Comparison of ENCODE assay signal across 9 mouse cellular contexts in the genomic region with DNA sequence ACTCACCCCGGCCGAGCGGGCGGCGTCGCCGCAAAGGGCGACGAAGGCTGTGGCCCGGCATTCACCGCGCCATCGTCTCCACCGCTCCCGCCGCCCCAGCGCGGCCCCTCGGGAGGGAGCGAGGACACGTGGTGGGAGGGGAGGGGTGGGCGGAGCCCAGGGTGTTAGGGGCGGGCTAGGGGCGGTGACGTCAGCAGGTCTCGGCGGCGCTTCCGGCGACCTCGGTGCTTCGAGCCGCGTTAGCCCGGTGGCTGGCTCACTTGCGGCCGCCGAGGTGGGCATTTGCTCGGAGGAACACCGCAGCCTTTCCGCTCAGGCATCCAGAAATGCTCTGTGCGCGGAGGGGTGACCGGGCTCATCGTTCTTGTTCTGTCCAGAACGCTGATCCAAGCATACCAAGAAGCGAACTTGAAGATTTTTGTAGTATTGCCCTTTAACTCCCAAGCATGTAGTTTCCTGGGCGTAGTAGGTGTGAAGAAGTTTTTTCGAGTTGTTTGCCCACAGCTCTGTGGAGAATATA. TPM values are rescaled to one million over a fixed set of nuclear protein-coding genes. Genes with fewer than 3 reads are reported as not detected.
DNase-seq lines count a peak whose midpoint lies in the region; ATAC-seq and TF ChIP-seq lines count a peak whose summit lies in the region.
"Had no signal": no experiment of that assay in that cellular context is flagged by ENCODE, and none has a peak within 500 bp of the region (broad histone marks: within the 10 kb centered on the region; RNA-seq: fewer than 3 reads in every experiment).

Gene Pogk (minus strand): TSS at position 163 of the 520 bp plus-strand sequence.

- H3K79me2 ChIP-seq in heart, adult 2 months (replicated peaks; ENCODE audit: control insufficient read depth, insufficient read depth, low read length): no peaks in the 10 kb centered on the region

- no peak for TF ChIP-seq CTCF in heart, adult 2 months (IDR thresholded peaks at IDR 0.05)
- no peak for TF ChIP-seq CTCF in kidney, adult 2 months (conservative IDR thresholded peaks at IDR 0.05; ENCODE audit: insufficient read depth, insufficient read length, low read depth, low read length)

- H3K27me3 ChIP-seq in embryonic facial prominence, embryonic 10.5 days (replicated peaks; ENCODE audit: low read depth, poor library complexity, severe bottlenecking): no peaks in the 10 kb centered on the region
- H3K27me3 ChIP-seq in heart, adult 2 months (ENCODE audit: control insufficient read depth, insufficient read depth, low read length): no peaks in the 10 kb centered on the region
- H3K27me3 ChIP-seq in kidney, adult 2 months (replicated peaks; ENCODE audit: control insufficient read depth, insufficient read depth, low read length): no peaks in the 10 kb centered on the region

- H3K9ac ChIP-seq in heart, adult 2 months (ENCODE audit: low read depth, low read length): peak within 1 kb of the TSS; percentile 89

- intact Hi-C loops in heart, adult 2 months (cut with DNase I): loop anchor here (1.0 to 5.0 kb wide), 2 partner anchors 30 to 1172 kb away; partner anchors contain the start of genes Tada1 and Tiprl

- peaks cover 15% of the 10 kb centered on the region for H3K9me3 ChIP-seq in embryonic facial prominence, embryonic 10.5 days

- TF ChIP-seq EP300 in heart, adult 2 months (IDR thresholded peaks at IDR 0.05; ENCODE audit: insufficient read depth, low read depth, low read length): 0 out of 2 replicates have a peak, but pooled peaks have one; percentile 9

- H3K4me1 ChIP-seq in embryonic facial prominence, embryonic 10.5 days: peaks cover 24% of the 10 kb centered on the region
- H3K4me1 ChIP-seq in heart, adult 2 months (ENCODE audit: control insufficient read depth, insufficient read depth, low read length): no peaks in the 10 kb centered on the region
- H3K4me1 ChIP-seq in kidney, adult 2 months (ENCODE audit: control insufficient read depth, insufficient read depth, low read length): no peaks in the 10 kb centered on the region

- TF ChIP-seq POLR2A in heart, adult 2 months (IDR thresholded peaks at IDR 0.05; ENCODE audit: insufficient read depth, low read depth, low read length): peak; percentile 78; the same call in 1 of the 2 replicates
- TF ChIP-seq POLR2A in kidney, adult 2 months (IDR thresholded peaks at IDR 0.05; ENCODE audit: low read depth, low read length): no peak

- WGBS in embryonic facial prominence, embryonic 10.5 days: 7% methylated on average over 49 of the region's 49 CpGs
- WGBS in heart, adult 2 months: 2% methylated on average over 49 of the region's 49 CpGs
- WGBS in kidney, adult 2 months: under 1% methylated on average over 49 of the region's 49 CpGs

- peak; percentile 75 to 78 for DNase-seq in left cerebral cortex, adult 18-20 months (ENCODE audit: low spot score in 2 of 2)
- DNase-seq in left cerebral cortex, adult 11 months (ENCODE audit: low spot score): no peak
- peak; percentile 93 for DNase-seq in embryonic facial prominence, embryonic 10.5 days (ENCODE audit: low spot score)
- peak; percentile 86 for DNase-seq in heart, adult 2 months
- DNase-seq in kidney, adult 2 months: peak; percentile 76
- DNase-seq in liver: peak; percentile 86
- peak; percentile 62 to 66 for DNase-seq in spleen, postnatal 36 days (ENCODE audit: low spot score in 2 of 2)

- H3K27ac ChIP-seq in embryonic facial prominence, embryonic 10.5 days (replicated peaks): peak within 1 kb of the TSS; percentile 97
- peak within 1 kb of the TSS; percentile 81 for H3K27ac ChIP-seq in heart, adult 2 months
- H3K27ac ChIP-seq in kidney, adult 2 months (ENCODE audit: insufficient read depth, low read depth, low read length): peak within 1 kb of the TSS; percentile 51; the same call in 1 of the 2 replicates

- H3K4me3 ChIP-seq in embryonic facial prominence, embryonic 10.5 days: peak within 1 kb of the TSS; percentile 84
- peak within 1 kb of the TSS; percentile 57 for H3K4me3 ChIP-seq in heart, adult 2 months
- H3K4me3 ChIP-seq in kidney, adult 2 months (ENCODE audit: insufficient read depth, low read depth, low read length): peak within 1 kb of the TSS; percentile 62

- peak; percentile 66 for ATAC-seq in monocyte, adult 5-6 weeks (replicated peaks; ENCODE audit: insufficient number of reproducible peaks, low FRiP score, low TSS enrichment, poor library complexity, severe bottlenecking)

- peaks cover 36% of the 10 kb centered on the region for H3K36me3 ChIP-seq in embryonic facial prominence, embryonic 10.5 days (replicated peaks)
- peaks cover 4% of the 10 kb centered on the region; the same call in 1 of the 2 replicates for H3K36me3 ChIP-seq in heart, adult 2 months (ENCODE audit: control insufficient read depth, insufficient read depth, low read length)
- H3K36me3 ChIP-seq in kidney, adult 2 months (ENCODE audit: control insufficient read depth, insufficient read depth, low read length): no peaks in the 10 kb centered on the region
- H3K36me3 ChIP-seq: G1E had no signal

RNA-seq across cellular contexts. Expression of gene Pogk, which starts in this region (rescaled TPM):
- 10 to 100 TPM; 41.1 to 42.3 TPM for total RNA-seq in left cerebral cortex, adult 18-20 months (2021)
- polyA plus RNA-seq in embryonic facial prominence, embryonic 10.5 days (2016; fragmentation: Nextera tagmentation; extraction: Ambion mirVana): 27.5 and 28.2 TPM in 2 replicates
- 10 to 100 TPM in 1 of 2 experiments, 1 to 10 TPM in 1; 9.7 to 11.6 TPM for total RNA-seq in heart, adult 2 months (2021)
- 6.2 and 12.0 TPM in 2 replicates for polyA plus RNA-seq in heart, adult 2 months (2012; rRNA removed)
- polyA plus RNA-seq in kidney, adult 2 months (2012; rRNA removed): 7.4 TPM in 2 replicates
- total RNA-seq in monocyte, adult 5-6 weeks (2017): 18.9 to 52.6 TPM (median 22.9 TPM) in 3 replicates
- polyA plus RNA-seq: G1E had no signal
